Mouse (Mus musculus) lung, adult 2 months (tissue): Measurements from ENCODE around the gene Gpr183.

Source experiments
- CTCF ChIP-seq: fragments of 200-500 bp; IDR thresholded peaks from 2 replicates; pipeline ENCODE4 v1.5.1; 2011; ENCODE audit warnings: mild to moderate bottlenecking, low read length, control low read depth; ENCODE audit not compliant: insufficient read depth
- POLR2A ChIP-seq: fragments of 200-500 bp; IDR thresholded peaks from 2 replicates; pipeline ENCODE4 v1.6.1; 2011; ENCODE audit warnings: low read depth, mild to moderate bottlenecking, control low read depth, low read length, borderline replicate concordance; ENCODE audit errors: extremely low read depth

DNA sequence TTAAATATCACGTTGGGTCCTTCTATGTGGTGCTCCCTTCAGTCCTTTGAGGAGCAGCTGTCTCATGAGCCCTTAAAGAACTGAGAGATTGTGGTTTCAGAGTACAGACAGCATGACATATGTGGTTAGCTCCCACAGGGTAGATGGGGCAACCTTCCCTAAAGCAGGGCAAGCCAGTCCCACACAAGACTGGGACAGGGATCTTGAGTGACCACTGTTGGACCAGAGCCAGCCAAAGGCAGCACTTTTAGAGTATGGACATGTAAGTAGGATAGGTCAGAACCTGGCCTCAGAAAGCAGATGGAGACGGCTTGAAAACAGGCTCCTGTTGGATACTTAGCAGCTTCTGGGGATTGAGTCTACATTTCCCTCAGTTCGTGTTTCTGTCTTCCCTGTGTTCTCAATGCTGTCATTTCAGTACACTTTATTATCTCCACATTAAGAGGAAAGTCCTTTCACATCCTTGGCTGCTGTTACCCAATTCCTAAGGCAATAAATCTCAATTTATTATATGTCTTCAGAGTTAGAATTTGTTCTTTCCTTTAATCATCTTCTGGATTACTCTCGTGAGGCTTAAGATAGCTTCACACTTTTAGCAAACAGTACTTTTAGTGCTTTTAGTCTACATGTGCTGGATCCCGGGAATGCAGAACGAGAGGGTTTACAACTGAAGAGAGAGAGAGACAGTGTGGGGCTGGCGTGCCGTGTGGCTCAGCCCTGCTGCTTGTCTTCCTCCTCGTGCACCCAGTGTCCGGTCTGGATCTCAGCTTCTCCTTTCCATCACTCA lies 6.1 kb downstream of the Gpr183 start:
- TF ChIP-seq POLR2A, result no peak
- TF ChIP-seq CTCF, result no peak
